Mouse (Mus musculus) CH12.LX (cell line): ENCODE measurements around the gene Caap1. TPM values are rescaled to one million over a fixed set of nuclear protein-coding genes. Genes with fewer than 3 reads are reported as not detected.

Experiments
- DNase-seq: peaks from one replicate; pipeline ENCODE4 v3.0.0-alpha.2; 2013; ENCODE audit errors: extremely low read depth
- H3K27ac ChIP-seq: 2 replicates; pipeline ENCODE4 v1.5.1; 2012; ENCODE audit warnings: low read depth, mild to moderate bottlenecking, control low read depth, moderate library complexity; ENCODE audit not compliant: insufficient read depth
- H3K27me3 ChIP-seq: replicated peaks from 2 replicates; pipeline ENCODE3; 2012; ENCODE audit warnings: inconsistent platforms
- H3K36me3 ChIP-seq, 2 experiments: replicated peaks in 1 of 2; 2 replicates each; pipeline versions ENCODE3 to v1.6.1; 2012; ENCODE audit warnings: inconsistent platforms in 1 of 2, low read length in 1 of 2, mild to moderate bottlenecking in 1 of 2, mixed read lengths in 1 of 2, moderate library complexity in 1 of 2; ENCODE audit not compliant: control insufficient read depth in 1 of 2, insufficient read depth in 1 of 2
- H3K4me1 ChIP-seq, 2 experiments: 2 replicates each; pipeline ENCODE4 v1.6.1; 2012; ENCODE audit warnings: inconsistent platforms in 1 of 2, moderate library complexity in 1 of 2; ENCODE audit not compliant: insufficient read depth in 2 of 2, control insufficient read depth in 1 of 2
- H3K4me2 ChIP-seq: 2 replicates; pipeline ENCODE4 v1.6.1; 2012; ENCODE audit warnings: low read depth, mild to moderate bottlenecking, control low read depth; ENCODE audit not compliant: poor library complexity, insufficient read depth, severe bottlenecking
- H3K4me3 ChIP-seq, 3 experiments: fragments of 150-350 bp in 1 of 3; sonication (generic) in 1 of 3; replicated peaks in 1 of 3; 2 replicates each; pipeline versions ENCODE3 to v1.5.1; 2011 to 2012; ENCODE audit warnings: low read depth in 2 of 3, low read length in 2 of 3, mild to moderate bottlenecking in 2 of 3, moderate library complexity in 2 of 3, control low read depth in 1 of 3, improper control_type of control experiment in 1 of 3, inconsistent platforms in 1 of 3, mixed read lengths in 1 of 3; ENCODE audit not compliant: poor library complexity in 1 of 3
- H3K79me2 ChIP-seq: replicated peaks from 2 replicates; pipeline ENCODE4 v1.6.1; 2012; ENCODE audit warnings: mild to moderate bottlenecking, moderate library complexity; ENCODE audit not compliant: control insufficient read depth, poor library complexity, insufficient read depth, severe bottlenecking; ENCODE audit errors: extremely low read depth
- H3K9ac ChIP-seq: 2 replicates; pipeline ENCODE4 v1.6.1; 2012; ENCODE audit warnings: low read depth, mild to moderate bottlenecking, control low read depth, moderate library complexity; ENCODE audit not compliant: insufficient read depth
- H3K9me3 ChIP-seq: replicated peaks from 2 replicates; pipeline ENCODE3; 2012; ENCODE audit warnings: low read length, inconsistent platforms, mixed read lengths
- BHLHE40 ChIP-seq: IDR thresholded peaks from 2 replicates; pipeline ENCODE4 v1.6.1; 2011; ENCODE audit warnings: mild to moderate bottlenecking, low read depth, low read length, improper control_type of control experiment
- CHD1 ChIP-seq: IDR thresholded peaks from 2 replicates; pipeline ENCODE4 v1.6.1; 2012; ENCODE audit warnings: low read depth, low read length, improper control_type of control experiment, inconsistent platforms
- CHD2 ChIP-seq: IDR thresholded peaks from 2 replicates; pipeline ENCODE4 v1.6.1; 2011; ENCODE audit warnings: low read length, improper control_type of control experiment
- CTCF ChIP-seq, 2 experiments: IDR thresholded peaks in 1 of 2; conservative IDR thresholded peaks in 1 of 2; 2 replicates each; pipeline ENCODE4 v1.5.1; 2011 to 2012; ENCODE audit warnings: low read depth in 2 of 2, low read length in 2 of 2, improper control_type of control experiment in 1 of 2, inconsistent platforms in 1 of 2, mild to moderate bottlenecking in 1 of 2, moderate library complexity in 1 of 2
- E2F4 ChIP-seq: IDR thresholded peaks from 2 replicates; pipeline ENCODE4 v1.6.1; 2011; ENCODE audit warnings: low read depth, low read length, improper control_type of control experiment; ENCODE audit not compliant: insufficient replicate concordance
- ELF1 ChIP-seq: IDR thresholded peaks from 2 replicates; pipeline ENCODE4 v1.6.1; 2014; ENCODE audit warnings: low read depth, mild to moderate bottlenecking, inconsistent platforms, low read length, improper control_type of control experiment
- EP300 ChIP-seq: IDR thresholded peaks from 2 replicates; pipeline ENCODE4 v1.6.1; 2011; ENCODE audit warnings: low read length, improper control_type of control experiment
- HCFC1 ChIP-seq: IDR thresholded peaks from 2 replicates; pipeline ENCODE4 v1.6.1; 2012; ENCODE audit warnings: low read depth, mild to moderate bottlenecking, inconsistent platforms, low read length, improper control_type of control experiment
- JUN ChIP-seq: IDR thresholded peaks from 2 replicates; pipeline ENCODE4 v1.6.1; 2011; ENCODE audit warnings: low read depth, mild to moderate bottlenecking, low read length, improper control_type of control experiment, moderate library complexity; ENCODE audit not compliant: insufficient read depth
- MAX ChIP-seq: IDR thresholded peaks from 2 replicates; pipeline ENCODE4 v1.6.1; 2011; ENCODE audit warnings: low read length, improper control_type of control experiment
- MXI1 ChIP-seq: IDR thresholded peaks from 2 replicates; pipeline ENCODE4 v1.6.1; 2011; ENCODE audit warnings: mild to moderate bottlenecking, low read depth, low read length, improper control_type of control experiment
- PAX5 ChIP-seq: IDR thresholded peaks from 2 replicates; pipeline ENCODE4 v1.6.1; 2012; ENCODE audit warnings: low read length, inconsistent platforms, mixed read lengths
- POLR2A ChIP-seq: IDR thresholded peaks from 2 replicates; pipeline ENCODE4 v1.6.1; 2011; ENCODE audit warnings: low read depth, mild to moderate bottlenecking, improper control_type of control experiment, low read length
- RAD21 ChIP-seq: IDR thresholded peaks from 2 replicates; pipeline ENCODE4 v1.6.1; 2011; ENCODE audit warnings: low read depth, mild to moderate bottlenecking, low read length, improper control_type of control experiment, moderate library complexity
- SMC3 ChIP-seq: IDR thresholded peaks from 2 replicates; pipeline ENCODE4 v1.6.1; 2011; ENCODE audit warnings: low read depth, low read length, improper control_type of control experiment
- ZNF384 ChIP-seq: IDR thresholded peaks from 2 replicates; pipeline ENCODE4 v1.6.1; 2012; ENCODE audit warnings: low read depth, low read length, improper control_type of control experiment, inconsistent platforms
- dilution Hi-C: fragments of 300-500 bp; cut with MboI; formaldehyde crosslinking; loops from 2 replicates; pipeline ENCODE4 v1.14.3; 2020; ENCODE audit warnings: low sequenced_read_pairs; ENCODE audit not compliant: extremely low pct_unique_long_range_greater_than_20kb, extremely low pct_ligation_motif_present
- in situ Hi-C: fragments of 300-500 bp; cut with MboI; formaldehyde crosslinking; loops from 3 replicates; pipeline ENCODE4 v1.14.3; 2019; ENCODE audit warnings: low sequenced_read_pairs, low pct_ligation_motif_present, low pct_unique_long_range_greater_than_20kb, mixed read lengths
- polyA plus RNA-seq: library from polyadenylated mRNA; unstranded; fragments of >175 nt; gene quantifications from 2 replicates; pipeline ENCODE4 v1.2.1, GENCODE M21; 2012; ENCODE audit warnings: low read depth; ENCODE audit not compliant: insufficient read length
- total RNA-seq, 2 experiments: library from RNA; depleted of rRNA; stranded (reverse); fragments of 300-350 nt in 1 of 2; fragments of >200 nt in 1 of 2; gene quantifications; 2 replicates each; pipeline ENCODE4 v1.2.3; 2012 to 2014

Caap1 gene
- total and polyA plus RNA-seq, 3 experiments = 10.2 to 34.1 (median 18.7) TPM

GRCm38 (mm10) chr4:94533205-94533604 lies 23.4 kb downstream of the Caap1 start:
- in situ Hi-C loops (no loop called here), dilution Hi-C loops (no loop called here)
- no peaks in the 10 kb centered on the region for H3K9me3 ChIP-seq
- no peak overlapping the region for H3K4me2 ChIP-seq
- no peaks in the 10 kb centered on the region for H3K4me1 ChIP-seq
- peaks cover 3 to 33% of the 10 kb centered on the region in 2 experiments for H3K36me3 ChIP-seq
- H3K9ac ChIP-seq = no peak overlapping the region
- H3K4me3 ChIP-seq = no peak overlapping the region
- TF ChIP-seq MAX = no peak
- TF ChIP-seq ELF1 = no peak
- no peak for TF ChIP-seq CHD2
- TF ChIP-seq E2F4 = no peak
- TF ChIP-seq HCFC1 = no peak
- no peak for TF ChIP-seq PAX5
- TF ChIP-seq MXI1 = no peak
- no peak for TF ChIP-seq POLR2A
- TF ChIP-seq JUN = no peak
- no peak for TF ChIP-seq RAD21
- H3K79me2 ChIP-seq = no peaks in the 10 kb centered on the region
- DNase-seq = no peak
- no peak overlapping the region for H3K27ac ChIP-seq
- no peaks in the 10 kb centered on the region for H3K27me3 ChIP-seq

DNA sequence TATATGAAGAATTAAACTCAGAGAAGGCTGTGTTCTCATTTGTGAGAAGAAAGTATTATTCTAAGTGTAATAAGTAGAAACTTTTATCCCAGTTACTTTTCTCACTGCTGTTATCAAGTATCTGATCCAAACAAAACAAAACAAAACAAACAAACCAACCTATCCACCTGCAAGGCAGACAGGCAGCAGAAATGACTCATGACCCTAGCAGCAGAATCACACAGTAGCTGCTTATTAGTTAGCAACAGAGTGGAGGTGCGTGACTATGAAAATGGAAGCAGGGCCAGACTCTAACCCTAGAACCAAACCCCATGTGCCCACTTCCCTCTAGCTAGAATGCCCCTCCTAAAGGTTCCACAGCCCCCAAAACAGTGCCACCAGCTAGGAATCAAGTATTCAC lies 27.1 kb downstream of the Caap1 start:
- in situ Hi-C loops = no loop called here
- H3K4me3 ChIP-seq = no peak overlapping the region
- no peaks in the 10 kb centered on the region for H3K9me3 ChIP-seq
- no peaks in the 10 kb centered on the region for H3K27me3 ChIP-seq
- peaks cover 3 to 15% of the 10 kb centered on the region in 2 experiments for H3K36me3 ChIP-seq
- dilution Hi-C loops = no loop called here
- DNase-seq = no peak
- H3K9ac ChIP-seq = no peak overlapping the region
- TF ChIP-seq BHLHE40 = no peak
- no peaks in the 10 kb centered on the region for H3K79me2 ChIP-seq
- H3K4me1 ChIP-seq = no peaks in the 10 kb centered on the region
- H3K27ac ChIP-seq = no peak overlapping the region
- H3K4me2 ChIP-seq = no peak overlapping the region

- dilution Hi-C loops (no loop called here), in situ Hi-C loops (no loop called here)
- Histone ChIP-seq H3K27me3 (no peaks in the 10 kb centered on the region), H3K9ac (no peak overlapping the region), H3K79me2 (no peaks in the 10 kb centered on the region), H3K27ac (no peak overlapping the region), H3K4me1 (no peaks in the 10 kb centered on the region), H3K9me3 (no peaks in the 10 kb centered on the region), H3K4me2 (no peak overlapping the region), H3K4me3 (no peak overlapping the region), H3K36me3 (peaks cover 0 to 5% of the 10 kb centered on the region in 2 experiments)
- peak; percentile 13 for DNase-seq
- peak; percentile 31 for TF ChIP-seq SMC3
- peak; percentile 75 for TF ChIP-seq RAD21
- TF ChIP-seq EP300 = no peak
- peak; percentile 84 for TF ChIP-seq ZNF384
- TF ChIP-seq CHD1 = no peak
- TF ChIP-seq CTCF (conservative IDR thresholded peaks at IDR 0.05 in 1 of 2, IDR thresholded peaks at IDR 0.05 in 1 of 2; ENCODE audit: low read depth in 2 of 2, low read length in 2 of 2) = peak in 1 of 2 experiments; percentile 67; a peak in 2 of 4 replicates
Observed at GRCm38 (mm10) chr4:94523321-94523720, 33.3 kb downstream of the Caap1 start.
